Comparison of ENCODE assay signal across 21 mouse cellular contexts in the genomic region with DNA sequence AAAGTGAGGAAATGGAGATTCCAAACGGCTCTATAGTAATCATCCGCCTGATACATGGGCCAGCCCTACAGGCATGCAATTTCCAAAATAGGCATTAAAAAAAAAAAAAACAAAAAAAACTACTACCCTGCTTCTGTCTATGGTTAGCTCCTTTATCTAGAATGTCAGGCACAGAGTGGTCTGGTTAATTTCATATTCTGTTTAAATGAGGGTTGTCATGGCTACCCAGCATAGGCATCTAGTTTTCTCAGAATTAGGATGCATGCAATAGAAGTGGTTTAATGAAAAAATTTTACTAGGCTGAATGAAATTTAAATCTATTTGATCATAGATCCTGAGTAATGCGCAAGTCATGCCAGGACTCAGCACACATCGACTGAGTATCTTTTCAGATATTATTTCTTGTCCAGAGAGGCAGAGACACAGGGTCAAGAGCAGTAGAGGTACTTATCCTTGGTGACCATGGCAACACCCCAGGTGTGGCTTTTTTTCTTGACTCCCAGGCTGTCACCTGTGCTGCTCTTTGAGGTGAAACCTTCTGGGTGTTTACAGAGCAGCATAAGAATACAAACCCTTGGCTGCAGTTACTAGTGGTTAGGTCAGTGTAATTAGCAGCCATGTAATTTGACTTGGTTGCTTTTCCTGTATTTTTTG. TPM values are rescaled to one million over a fixed set of nuclear protein-coding genes. Genes with fewer than 3 reads are reported as not detected.
DNase-seq lines count a peak whose midpoint lies in the region; ATAC-seq and TF ChIP-seq lines count a peak whose summit lies in the region.
"Had no signal": no experiment of that assay in that cellular context is flagged by ENCODE, and none has a peak within 500 bp of the region (broad histone marks: within the 10 kb centered on the region; RNA-seq: fewer than 3 reads in every experiment).

No protein-coding gene starts in this region.

- peak; percentile 24 for DNase-seq in embryonic facial prominence, embryonic 11.5 days (ENCODE audit: low spot score)
- no peak for DNase-seq in embryonic facial prominence, embryonic 10.5 days (ENCODE audit: low spot score)
- DNase-seq in lung, adult 18-20 months: peak; percentile 50 to 75
- DNase-seq in lung, postnatal 10 days: no peak
- no peak for DNase-seq in stomach, postnatal 0 days (ENCODE audit: low spot score)
- no peak for DNase-seq in right cerebral cortex, adult 2 months (ENCODE audit: low spot score in 2 of 2)
- DNase-seq in heart, adult 9 months (ENCODE audit: low spot score in 2 of 2): no peak
- DNase-seq: adrenal gland, postnatal 14 days; cerebellum, adult 9-10 months; gastrocnemius, adult 2 months; heart, postnatal 4 days; kidney, adult 9 months; kidney, postnatal 14 days; layer of hippocampus, postnatal 36 days; right cerebral cortex, postnatal 14 days had no signal

- H3K27me3 ChIP-seq in embryonic facial prominence, embryonic 11.5 days (ENCODE audit: control insufficient read depth, insufficient read depth, low read length): no peaks in the 10 kb centered on the region
- no peaks in the 10 kb centered on the region for H3K27me3 ChIP-seq in embryonic facial prominence, embryonic 10.5 days (replicated peaks; ENCODE audit: low read depth, poor library complexity, severe bottlenecking)
- H3K27me3 ChIP-seq in stomach, embryonic 15.5 days (replicated peaks): no peaks in the 10 kb centered on the region
- no peaks in the 10 kb centered on the region for H3K27me3 ChIP-seq in stomach, postnatal 0 days (ENCODE audit: control insufficient read depth, insufficient read depth, low read length)
- H3K27me3 ChIP-seq: embryonic facial prominence, embryonic 13.5 days; megakaryocyte, embryonic 14.5 days had no signal

- H3K27ac ChIP-seq in embryonic facial prominence, embryonic 11.5 days (replicated peaks; ENCODE audit: low read depth, low read length): no peak overlapping the region
- H3K27ac ChIP-seq in embryonic facial prominence, embryonic 10.5 days (replicated peaks): no peak overlapping the region
- H3K27ac ChIP-seq in stomach, embryonic 15.5 days: no peak overlapping the region
- H3K27ac ChIP-seq in stomach, postnatal 0 days (replicated peaks): no peak overlapping the region
- H3K27ac ChIP-seq: embryonic facial prominence, embryonic 13.5 days; gastrocnemius, adult 2 months; hindbrain, embryonic 14.5 days had no signal

- H3K9ac ChIP-seq in embryonic facial prominence, embryonic 11.5 days (replicated peaks; ENCODE audit: low read length): no peak overlapping the region
- no peak overlapping the region for H3K9ac ChIP-seq in stomach, embryonic 15.5 days
- no peak overlapping the region for H3K9ac ChIP-seq in stomach, postnatal 0 days (ENCODE audit: low read length)
- H3K9ac ChIP-seq: embryonic facial prominence, embryonic 13.5 days; hindbrain, embryonic 14.5 days had no signal

- H3K4me2 ChIP-seq in embryonic facial prominence, embryonic 11.5 days (ENCODE audit: low read depth, low read length): no peak overlapping the region
- H3K4me2 ChIP-seq in stomach, embryonic 15.5 days: no peak overlapping the region
- H3K4me2 ChIP-seq in stomach, postnatal 0 days (replicated peaks; ENCODE audit: low read depth): no peak overlapping the region
- H3K4me2 ChIP-seq: embryonic facial prominence, embryonic 13.5 days; hindbrain, embryonic 14.5 days had no signal

- H3K4me1 ChIP-seq in embryonic facial prominence, embryonic 11.5 days (ENCODE audit: control insufficient read depth, insufficient read depth, low read length): no peaks in the 10 kb centered on the region
- H3K4me1 ChIP-seq in embryonic facial prominence, embryonic 10.5 days: no peaks in the 10 kb centered on the region
- H3K4me1 ChIP-seq in stomach, embryonic 15.5 days: no peaks in the 10 kb centered on the region
- H3K4me1 ChIP-seq in stomach, postnatal 0 days (replicated peaks; ENCODE audit: control insufficient read depth, insufficient read depth): no peaks in the 10 kb centered on the region

- TF ChIP-seq CTCF in stomach, postnatal 0 days (IDR thresholded peaks at IDR 0.05; ENCODE audit: low read depth): no peak

- 81% methylated on average over 4 of the region's 4 CpGs for WGBS in embryonic facial prominence, embryonic 11.5 days
- WGBS in embryonic facial prominence, embryonic 10.5 days: 91% methylated on average over 4 of the region's 4 CpGs
- 52% methylated on average over 4 of the region's 4 CpGs for WGBS in stomach, embryonic 15.5 days
- 55% methylated on average over 4 of the region's 4 CpGs for WGBS in stomach, postnatal 0 days

- ATAC-seq in embryonic facial prominence, embryonic 11.5 days (replicated peaks; ENCODE audit: insufficient number of reproducible peaks, low FRiP score, low TSS enrichment, low read depth): no peak
- ATAC-seq in stomach, embryonic 15.5 days (ENCODE audit: insufficient read depth, low FRiP score, low read depth): 0 out of 2 replicates have a peak, but pooled peaks have one; percentile 66
- ATAC-seq in stomach, postnatal 0 days (ENCODE audit: low FRiP score, low TSS enrichment): no peak; the same call in 1 of the 2 replicates
- ATAC-seq: inflammation-experienced regulatory T-cells, adult 6 months had no signal

- no peak for TF ChIP-seq EP300 in stomach, postnatal 0 days (optimal IDR thresholded peaks at IDR 0.05)

- H3K9me3 ChIP-seq in embryonic facial prominence, embryonic 11.5 days (replicated peaks; ENCODE audit: control insufficient read depth, low read length): no peaks in the 10 kb centered on the region
- H3K9me3 ChIP-seq in embryonic facial prominence, embryonic 10.5 days: no peaks in the 10 kb centered on the region
- H3K9me3 ChIP-seq in stomach, embryonic 15.5 days: no peaks in the 10 kb centered on the region
- H3K9me3 ChIP-seq in stomach, postnatal 0 days (ENCODE audit: control insufficient read depth, low read length): no peaks in the 10 kb centered on the region
- H3K9me3 ChIP-seq: embryonic facial prominence, embryonic 13.5 days had no signal

- H3K4me3 ChIP-seq in embryonic facial prominence, embryonic 11.5 days (ENCODE audit: low read depth, low read length): no peak overlapping the region
- no peak overlapping the region for H3K4me3 ChIP-seq in embryonic facial prominence, embryonic 10.5 days
- no peak overlapping the region for H3K4me3 ChIP-seq in stomach, embryonic 15.5 days (replicated peaks)
- no peak overlapping the region for H3K4me3 ChIP-seq in stomach, postnatal 0 days (ENCODE audit: low read depth, low read length)
- H3K4me3 ChIP-seq: embryonic facial prominence, embryonic 13.5 days; erythroblast, embryonic 14.5 days; gastrocnemius, adult 2 months; megakaryocyte, embryonic 14.5 days had no signal

- no peaks in the 10 kb centered on the region for H3K36me3 ChIP-seq in embryonic facial prominence, embryonic 11.5 days (replicated peaks; ENCODE audit: control insufficient read depth, insufficient read depth, low read depth, low read length)
- no peaks in the 10 kb centered on the region for H3K36me3 ChIP-seq in embryonic facial prominence, embryonic 10.5 days (replicated peaks)
- no peaks in the 10 kb centered on the region for H3K36me3 ChIP-seq in stomach, embryonic 15.5 days
- H3K36me3 ChIP-seq in stomach, postnatal 0 days (ENCODE audit: control insufficient read depth, insufficient read depth, low read length): no peaks in the 10 kb centered on the region
- H3K36me3 ChIP-seq: embryonic facial prominence, embryonic 13.5 days had no signal

RNA-seq across cellular contexts. Expression of gene Rbpj, which starts 49.1 kb away (rescaled TPM):
- polyA plus RNA-seq in embryonic facial prominence, embryonic 11.5 days (2014; fragmentation: Nextera tagmentation; extraction: Ambion mirVana): 61.0 and 68.5 TPM in 2 replicates
- 43.5 and 44.9 TPM in 2 replicates for polyA plus RNA-seq in embryonic facial prominence, embryonic 10.5 days (2016; fragmentation: Nextera tagmentation; extraction: Ambion mirVana)
- 26.9 and 28.8 TPM in 2 replicates for polyA plus RNA-seq in stomach, embryonic 15.5 days (2015; fragmentation: Nextera tagmentation; extraction: Ambion mirVana)
- polyA plus RNA-seq in stomach, postnatal 0 days (2015; fragmentation: Nextera tagmentation; extraction: Ambion mirVana): 12.3 and 12.4 TPM in 2 replicates

Comparison
In these comparisons a context has a peak if more than half of its experiments do, and no peak if none do; other contexts are left out.
1. DNase-seq: peak in embryonic facial prominence, embryonic 11.5 days (single experiment) and lung, adult 18-20 months (2 of 2); none in embryonic facial prominence, embryonic 10.5 days (single experiment), lung, postnatal 10 days (single experiment), stomach, postnatal 0 days (single experiment), right cerebral cortex, adult 2 months (0 of 2) and heart, adult 9 months (0 of 2).